Mouse (Mus musculus): ENCODE measurements around the gene Ugcg. TPM values are rescaled to one million over a fixed set of nuclear protein-coding genes. Genes with fewer than 3 reads are reported as not detected.

Gene Ugcg
- polyA plus RNA-seq, 1 experiment = 22.3 TPM

DNA sequence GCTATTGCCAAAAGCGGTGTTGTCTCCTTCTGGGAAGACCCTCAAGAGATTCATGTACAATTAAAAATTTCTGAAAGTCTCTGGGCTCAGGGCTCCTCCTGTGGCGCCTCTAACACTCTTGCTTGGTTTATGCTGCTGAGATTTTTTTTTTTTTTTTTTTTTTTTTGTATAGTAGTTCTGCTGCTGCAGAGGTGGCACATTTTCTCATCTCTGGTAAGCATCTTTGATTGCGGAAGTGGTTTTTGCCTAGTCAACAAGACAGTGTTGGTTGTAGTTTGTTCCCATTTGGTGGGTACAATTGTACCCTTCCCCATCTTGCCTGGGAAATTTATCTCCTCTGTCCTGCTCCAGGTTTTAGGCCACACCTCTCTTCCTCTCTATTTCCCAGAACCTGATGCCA lies 47.3 kb downstream of the Ugcg start:
- Histone ChIP-seq H3K4me1 (ENCODE audit: control insufficient read depth, insufficient read depth, low read length) (peaks cover 23% of the 10 kb centered on the region), H3K4me3 (ENCODE audit: insufficient read depth, low read length) (no peak overlapping the region), H3K27ac (ENCODE audit: insufficient read depth, low read depth, low read length) (no peak overlapping the region)
- TF ChIP-seq CTCF (IDR thresholded peaks at IDR 0.05; ENCODE audit: low read depth, low read length) = no peak
- TF ChIP-seq POLR2A (IDR thresholded peaks at IDR 0.05; ENCODE audit: borderline replicate concordance, low read depth, low read length) = no peak

- H3K27ac ChIP-seq (ENCODE audit: insufficient read depth, low read depth, low read length) = peak overlapping the region; percentile 95
- peak overlapping the region; percentile 46 for H3K4me3 ChIP-seq (ENCODE audit: insufficient read depth, low read length)
Observed at GRCm38 (mm10) chr4:59238641-59239311, 49.7 kb downstream of the Ugcg start.

GRCm38 (mm10) chr4:59239312-59239728 lies 50.3 kb downstream of the Ugcg start:
- Histone ChIP-seq H3K27ac (ENCODE audit: insufficient read depth, low read depth, low read length) (peak overlapping the region; percentile 95), H3K4me1 (ENCODE audit: control insufficient read depth, insufficient read depth, low read length) (peaks cover 30% of the 10 kb centered on the region), H3K4me3 (ENCODE audit: insufficient read depth, low read length) (peak overlapping the region; percentile 37)
- TF ChIP-seq CTCF (IDR thresholded peaks at IDR 0.05; ENCODE audit: low read depth, low read length) (no peak), POLR2A (IDR thresholded peaks at IDR 0.05; ENCODE audit: borderline replicate concordance, low read depth, low read length) (no peak)

More at GRCm38 (mm10) chr4:59238641-59239311, 49.7 kb downstream of the Ugcg start:
- TF ChIP-seq POLR2A (IDR thresholded peaks at IDR 0.05; ENCODE audit: borderline replicate concordance, low read depth, low read length) = no peak
- H3K4me1 ChIP-seq (ENCODE audit: control insufficient read depth, insufficient read depth, low read length) = peaks cover 25% of the 10 kb centered on the region

GRCm38 (mm10) chr4:59240160-59240559 lies 51.1 kb downstream of the Ugcg start:
- TF ChIP-seq CTCF (IDR thresholded peaks at IDR 0.05; ENCODE audit: low read depth, low read length) = no peak
- TF ChIP-seq POLR2A (IDR thresholded peaks at IDR 0.05; ENCODE audit: borderline replicate concordance, low read depth, low read length) = no peak
- H3K4me3 ChIP-seq (ENCODE audit: insufficient read depth, low read length) = no peak overlapping the region
- H3K27ac ChIP-seq (ENCODE audit: insufficient read depth, low read depth, low read length) = no peak overlapping the region
- peaks cover 34% of the 10 kb centered on the region for H3K4me1 ChIP-seq (ENCODE audit: control insufficient read depth, insufficient read depth, low read length)

DNA sequence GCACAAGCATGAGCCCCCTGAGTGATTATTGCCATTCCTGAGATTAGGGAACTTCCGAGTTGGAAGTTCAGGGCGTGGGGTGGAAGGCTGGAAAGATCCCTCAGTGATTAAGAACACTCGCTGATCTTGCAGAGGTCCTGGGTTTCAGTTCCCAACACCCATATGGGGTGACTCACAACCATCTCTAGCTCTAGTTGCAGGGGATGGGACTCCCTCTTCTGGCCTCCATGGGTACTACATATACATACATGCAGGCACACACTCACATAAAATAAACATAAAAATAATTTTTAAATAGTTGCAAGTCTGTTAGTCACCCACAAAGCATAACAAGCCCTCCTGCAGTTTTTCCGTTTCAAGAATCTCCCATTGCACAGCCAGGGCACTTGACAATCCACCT lies 52.0 kb downstream of the Ugcg start:
- H3K4me1 ChIP-seq (ENCODE audit: control insufficient read depth, insufficient read depth, low read length) = peaks cover 34% of the 10 kb centered on the region
- H3K27ac ChIP-seq (ENCODE audit: insufficient read depth, low read depth, low read length) = no peak overlapping the region
- no peak overlapping the region for H3K4me3 ChIP-seq (ENCODE audit: insufficient read depth, low read length)
- TF ChIP-seq POLR2A (IDR thresholded peaks at IDR 0.05; ENCODE audit: borderline replicate concordance, low read depth, low read length) (no peak), CTCF (IDR thresholded peaks at IDR 0.05; ENCODE audit: low read depth, low read length) (0 out of 2 replicates have a peak, but pooled peaks have one; percentile 15)

GRCm38 (mm10) chr4:59242221-59242620 lies 53.2 kb downstream of the Ugcg start:
- peaks cover 34% of the 10 kb centered on the region for H3K4me1 ChIP-seq (ENCODE audit: control insufficient read depth, insufficient read depth, low read length)
- TF ChIP-seq POLR2A (IDR thresholded peaks at IDR 0.05; ENCODE audit: borderline replicate concordance, low read depth, low read length) = no peak
- TF ChIP-seq CTCF (IDR thresholded peaks at IDR 0.05; ENCODE audit: low read depth, low read length) = no peak
- H3K4me3 ChIP-seq (ENCODE audit: insufficient read depth, low read length) = no peak overlapping the region
- H3K27ac ChIP-seq (ENCODE audit: insufficient read depth, low read depth, low read length) = no peak overlapping the region

DNA sequence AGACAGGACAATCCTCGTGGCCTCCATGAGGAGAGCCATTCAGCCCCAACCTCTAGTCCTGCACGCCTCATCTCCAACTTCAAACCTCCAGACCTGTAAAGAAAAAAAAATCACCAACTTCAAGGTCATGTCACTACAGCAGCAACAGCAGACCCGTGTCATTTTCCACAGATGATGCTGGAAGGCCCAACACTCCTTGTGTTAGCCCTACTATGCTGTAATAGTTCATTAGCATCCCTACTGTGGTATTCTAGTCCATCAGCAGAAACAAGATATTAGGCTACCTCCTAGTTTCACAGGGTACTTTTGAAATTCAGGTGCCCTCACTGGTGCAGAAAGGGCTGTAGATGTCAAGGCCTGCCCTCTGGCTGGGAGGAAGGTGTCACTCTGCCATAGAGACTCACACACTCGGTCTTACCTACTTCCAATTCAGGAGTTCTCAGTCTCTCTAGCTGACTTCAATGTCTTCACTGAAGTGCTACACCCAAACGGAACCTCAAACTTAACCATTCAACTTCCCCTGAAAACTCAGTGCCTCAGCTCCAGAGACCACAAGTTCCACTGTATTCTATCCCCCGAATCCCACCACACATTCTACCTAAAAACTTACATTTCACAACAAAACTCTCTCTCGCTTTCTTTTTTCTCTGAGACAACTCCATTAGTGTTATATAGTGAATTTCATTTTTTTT lies 54.9 kb downstream of the Ugcg start:
- peaks cover 25% of the 10 kb centered on the region for H3K4me1 ChIP-seq (ENCODE audit: control insufficient read depth, insufficient read depth, low read length)
- H3K27ac ChIP-seq (ENCODE audit: insufficient read depth, low read depth, low read length) = peak overlapping the region; percentile 4; the same call in 1 of the 2 replicates
- no peak overlapping the region for H3K4me3 ChIP-seq (ENCODE audit: insufficient read depth, low read length)
- TF ChIP-seq CTCF (IDR thresholded peaks at IDR 0.05; ENCODE audit: low read depth, low read length) (no peak), POLR2A (IDR thresholded peaks at IDR 0.05; ENCODE audit: borderline replicate concordance, low read depth, low read length) (no peak)

GRCm38 (mm10) chr4:59244791-59245555 lies 55.9 kb downstream of the Ugcg start:
- peaks cover 16% of the 10 kb centered on the region for H3K4me1 ChIP-seq (ENCODE audit: control insufficient read depth, insufficient read depth, low read length)
- H3K4me3 ChIP-seq (ENCODE audit: insufficient read depth, low read length) = no peak overlapping the region
- peak overlapping the region; percentile 37 for H3K27ac ChIP-seq (ENCODE audit: insufficient read depth, low read depth, low read length)
- TF ChIP-seq POLR2A (IDR thresholded peaks at IDR 0.05; ENCODE audit: borderline replicate concordance, low read depth, low read length) (no peak), CTCF (IDR thresholded peaks at IDR 0.05; ENCODE audit: low read depth, low read length) (no peak)

DNA sequence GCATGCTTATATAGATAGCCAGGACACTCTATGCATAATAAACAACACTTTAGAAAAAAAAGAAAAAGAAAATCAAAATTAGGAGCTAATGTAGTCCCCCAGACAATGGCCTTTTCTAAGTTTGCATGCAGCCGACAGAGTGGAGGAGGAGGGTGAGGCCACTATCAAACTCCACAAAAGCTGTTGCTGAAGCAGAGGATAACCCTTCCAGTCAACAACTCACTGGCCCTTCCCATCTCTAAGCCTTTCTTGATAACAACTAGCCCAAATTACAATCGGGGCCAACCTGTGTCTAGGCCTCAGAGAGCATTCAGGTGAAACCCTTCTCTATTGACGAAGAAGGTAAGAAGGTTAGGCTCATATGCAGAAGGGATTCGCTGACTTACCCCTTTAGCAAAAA lies 56.7 kb downstream of the Ugcg start:
- H3K27ac ChIP-seq (ENCODE audit: insufficient read depth, low read depth, low read length) = no peak overlapping the region
- H3K4me3 ChIP-seq (ENCODE audit: insufficient read depth, low read length) = no peak overlapping the region
- H3K4me1 ChIP-seq (ENCODE audit: control insufficient read depth, insufficient read depth, low read length) = peaks cover 11% of the 10 kb centered on the region
- no peak for TF ChIP-seq POLR2A (IDR thresholded peaks at IDR 0.05; ENCODE audit: borderline replicate concordance, low read depth, low read length)
- TF ChIP-seq CTCF (IDR thresholded peaks at IDR 0.05; ENCODE audit: low read depth, low read length) = no peak
